Mouse (Mus musculus) kidney, postnatal 10 days (tissue): ENCODE measurements around the gene Sirt2.

ENCODE experiments used
- DNase-seq: peaks from one replicate; pipeline ENCODE4 v3.0.0; 2021; ENCODE audit warnings: mixed read lengths

The Sirt2 gene

DNA sequence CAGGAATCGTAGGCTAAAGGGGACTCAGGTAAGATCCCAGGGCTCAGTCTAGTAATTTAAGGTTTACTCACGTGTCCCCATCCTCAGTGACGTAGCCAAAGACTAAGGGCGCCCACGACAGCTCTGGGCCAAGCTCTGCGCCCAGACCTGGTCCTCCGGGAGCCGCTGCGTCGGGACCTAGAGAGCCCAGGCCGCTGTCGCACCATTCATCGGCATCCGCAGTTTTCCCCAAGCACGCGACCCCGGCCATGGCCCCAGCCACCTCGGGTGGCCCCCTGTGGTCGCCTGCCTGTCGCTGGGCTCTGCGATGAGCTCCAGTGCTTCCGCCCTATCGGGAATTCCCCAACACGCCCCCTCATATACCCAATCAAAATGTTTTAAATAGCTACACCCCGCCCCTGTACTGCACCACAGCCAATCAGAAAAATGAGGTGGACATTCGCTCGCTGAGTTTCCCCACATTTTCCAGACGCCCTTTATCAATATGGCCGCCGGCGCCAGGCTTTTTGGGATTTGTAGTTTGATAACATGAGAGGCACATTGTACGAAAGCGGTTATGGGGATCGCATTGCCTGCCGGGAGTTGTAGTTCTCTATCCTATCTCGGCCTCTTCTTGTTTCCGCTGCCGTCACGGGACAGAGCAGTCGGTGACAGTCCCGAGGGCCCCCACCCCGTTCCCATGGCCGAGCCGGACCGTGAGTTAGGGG is at the start of gene Sirt2:
Gene Sirt2 (plus strand): TSS at position 563 of the 707 bp plus-strand sequence.
- peak; percentile 97 for DNase-seq

- DNase-seq: no peak
These were observed 48.8 kb upstream of the Sirt2 start for GRCm38 (mm10) chr7:28717726-28718125.

DNA sequence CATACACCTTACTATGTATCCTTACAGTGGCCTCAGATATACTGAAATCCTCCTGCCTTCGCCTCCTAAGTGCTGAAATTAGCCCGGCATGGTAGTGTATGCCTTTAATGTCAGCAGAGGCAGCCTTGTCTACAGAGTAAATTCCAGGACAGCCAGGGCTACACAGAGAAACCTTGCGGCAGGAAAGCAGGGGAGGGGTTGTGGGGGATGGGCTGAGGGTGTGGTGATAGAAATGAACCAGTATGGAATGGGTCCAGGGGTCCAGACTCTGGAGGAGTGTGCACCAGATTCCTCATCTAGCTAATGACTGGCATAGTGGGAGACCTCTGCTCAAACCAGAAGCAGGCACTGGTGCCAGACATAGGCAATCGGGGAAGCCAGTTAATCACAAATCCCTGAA is 47.4 kb upstream of the Sirt2 start:
- DNase-seq: no peak

GRCm38 (mm10) chr7:28719650-28720049 is 46.9 kb upstream of the Sirt2 start:
- DNase-seq: no peak

- DNase-seq: no peak
These were observed 45.6 kb upstream of the Sirt2 start for GRCm38 (mm10) chr7:28720753-28721537.

DNA sequence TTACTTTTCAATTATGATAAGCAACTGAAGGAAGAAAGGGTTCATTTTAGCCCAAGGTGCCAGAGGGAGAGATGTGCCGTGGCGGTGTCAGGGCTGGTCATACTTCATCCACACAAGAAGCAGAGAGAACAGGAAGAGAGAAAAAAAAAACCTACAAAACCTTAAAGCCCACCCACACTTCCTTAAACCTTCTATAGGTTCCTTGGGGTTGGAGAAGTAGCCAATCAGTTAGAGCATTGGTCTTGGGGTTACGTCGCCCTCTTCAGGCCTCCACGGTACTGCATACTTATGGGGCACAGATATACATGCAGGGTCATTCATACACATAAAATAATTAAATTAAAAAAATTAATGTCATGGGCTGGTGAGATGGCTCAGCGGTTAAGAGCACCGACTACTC is 44.5 kb upstream of the Sirt2 start:
- DNase-seq: no peak

- DNase-seq: no peak
These were observed 41.9 kb upstream of the Sirt2 start for GRCm38 (mm10) chr7:28724613-28725012.

DNA sequence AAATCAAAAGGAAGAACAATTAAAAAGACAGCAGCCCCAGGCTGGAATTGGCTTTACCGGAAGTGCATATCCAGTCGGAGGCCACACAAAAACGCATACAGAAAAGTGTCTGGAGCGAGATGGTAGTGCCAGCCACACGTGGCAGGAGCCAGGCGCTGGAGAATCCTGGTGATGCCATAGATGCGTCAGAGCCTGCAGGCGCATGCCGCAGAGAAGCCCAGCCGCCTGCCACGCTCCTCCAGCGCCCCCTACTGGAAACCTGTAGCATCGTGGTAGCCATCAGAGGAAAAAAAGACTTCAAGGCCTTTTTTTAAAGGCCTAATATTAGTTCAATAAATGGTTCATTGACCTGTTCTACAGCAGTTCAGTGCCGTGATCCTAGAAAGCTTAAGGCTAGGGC is 39.9 kb upstream of the Sirt2 start:
- peak; percentile 85 for DNase-seq

GRCm38 (mm10) chr7:28727649-28728340 is 38.7 kb upstream of the Sirt2 start:
- DNase-seq: no peak

DNA sequence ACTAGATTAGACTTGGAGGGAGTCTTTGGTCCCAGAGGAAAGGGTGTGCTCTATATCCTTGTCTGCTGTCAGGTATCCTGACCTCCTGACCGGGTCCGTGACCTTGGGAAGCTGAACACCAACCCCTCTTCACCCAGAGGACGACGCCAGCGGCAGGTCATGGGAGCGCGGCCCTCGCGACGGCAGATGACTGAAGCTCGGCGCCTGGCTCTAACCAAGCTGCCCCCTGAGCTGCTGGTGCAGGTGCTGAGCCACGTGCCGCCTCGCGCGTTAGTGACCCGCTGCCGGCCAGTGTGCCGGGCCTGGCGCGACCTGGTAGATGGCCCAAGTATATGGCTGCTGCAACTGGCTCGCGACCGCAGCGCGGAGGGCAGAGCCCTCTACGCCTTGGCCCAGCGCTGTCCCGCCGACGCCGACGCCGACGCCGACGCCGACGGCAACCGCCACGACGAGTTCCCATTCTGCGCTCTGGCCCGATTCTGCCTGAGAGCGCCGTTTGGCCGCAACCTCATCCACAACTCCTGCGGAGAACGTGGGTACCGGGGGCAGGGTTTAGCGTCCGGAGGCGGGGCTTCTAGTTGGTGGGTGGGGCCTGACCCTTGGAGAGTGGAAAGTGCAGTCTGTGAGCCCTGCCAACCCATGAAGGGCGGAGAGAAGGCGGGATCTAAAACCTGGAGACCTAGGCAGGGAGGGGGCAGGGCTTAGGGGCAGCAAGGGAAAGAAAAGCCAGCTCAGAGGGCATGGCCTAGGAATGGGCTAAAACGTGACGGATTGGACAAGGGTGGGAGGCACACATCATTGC is 34.0 kb upstream of the Sirt2 start:
- peak; percentile 89 for DNase-seq

- no peak for DNase-seq
These were observed 33.3 kb upstream of the Sirt2 start for GRCm38 (mm10) chr7:28733211-28733610.

DNA sequence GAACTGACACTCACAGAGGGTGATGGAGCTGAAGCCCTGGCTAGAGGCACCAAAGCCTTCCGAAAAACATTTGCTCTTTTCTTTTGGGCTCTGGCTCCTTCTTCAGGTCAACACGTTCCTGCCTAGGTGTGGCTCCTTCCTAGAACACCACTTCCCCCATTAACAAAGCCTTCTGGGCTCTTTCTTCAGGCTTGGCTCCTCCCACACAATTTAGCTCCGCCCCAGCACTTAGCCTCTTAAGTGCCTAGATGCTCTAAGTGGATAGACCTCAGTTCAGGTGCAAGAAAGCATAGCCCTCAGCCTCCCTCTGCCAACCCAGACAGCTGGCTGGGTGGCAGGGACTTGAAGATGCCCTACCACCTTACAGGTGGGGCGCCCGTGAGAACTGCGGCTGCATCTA is 30.8 kb upstream of the Sirt2 start:
- DNase-seq: no peak

- DNase-seq: no peak
These were observed 26.7 kb upstream of the Sirt2 start for GRCm38 (mm10) chr7:28739829-28740228.

DNA sequence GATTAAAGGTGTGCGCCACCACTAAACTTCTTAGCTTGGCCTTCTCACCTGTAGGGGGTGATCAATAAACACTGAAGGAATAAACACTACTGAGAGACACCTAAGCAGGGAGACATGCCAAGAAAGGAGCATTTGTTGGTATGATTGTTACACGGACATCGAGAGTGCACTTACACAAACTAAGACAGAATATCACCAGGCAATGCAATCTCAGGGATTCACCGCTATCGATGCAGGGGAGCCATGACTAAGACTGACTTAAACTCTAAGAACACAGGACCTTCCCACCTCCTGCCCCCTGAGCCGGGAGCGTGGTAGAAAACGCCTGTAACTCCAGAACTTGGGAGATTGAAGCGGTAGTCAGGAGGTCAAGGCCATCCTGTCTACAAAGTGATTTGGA is 25.6 kb upstream of the Sirt2 start:
- no peak for DNase-seq

- DNase-seq: no peak
These were observed 25.2 kb upstream of the Sirt2 start for GRCm38 (mm10) chr7:28741368-28741708.

- peak; percentile 95 for DNase-seq
These were observed 24.7 kb upstream of the Sirt2 start, which contains the start of the genes Mrps12 and Sars2 for GRCm38 (mm10) chr7:28741709-28742438. Gene Mrps12 (minus strand): TSS chr7:28741820. Gene Sars2 (plus strand): TSS chr7:28741992.

GRCm38 (mm10) chr7:28749935-28750334 is 16.6 kb upstream of the Sirt2 start:
- no peak for DNase-seq

GRCm38 (mm10) chr7:28756079-28756478 is 10.5 kb upstream of the Sirt2 start, which contains the start of gene Ccer2:
Gene Ccer2 (plus strand): TSS chr7:28756174.
- DNase-seq: no peak

- DNase-seq: no peak
These were observed 7.9 kb upstream of the Sirt2 start for GRCm38 (mm10) chr7:28758623-28759022.

DNA sequence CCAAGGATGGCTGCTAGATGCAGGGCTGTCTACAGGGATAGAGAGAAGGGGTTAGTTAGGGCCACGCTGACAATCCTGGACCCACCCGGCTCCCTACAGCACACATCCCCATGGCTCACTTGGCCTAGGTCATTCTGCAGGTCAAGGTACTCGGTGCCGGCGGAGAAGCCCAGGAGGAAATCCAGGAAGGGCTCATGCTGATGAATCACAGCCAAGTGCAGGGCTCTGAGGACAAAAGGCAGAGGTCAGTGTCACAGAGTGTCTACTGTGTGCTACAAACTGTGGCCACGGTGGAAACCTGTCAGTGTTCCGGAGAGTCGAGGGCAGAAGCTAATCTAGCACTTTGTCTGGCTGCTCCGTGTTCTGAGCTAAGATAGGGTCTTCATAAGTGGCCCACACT is 4.6 kb upstream of the Sirt2 start:
- DNase-seq: no peak

DNA sequence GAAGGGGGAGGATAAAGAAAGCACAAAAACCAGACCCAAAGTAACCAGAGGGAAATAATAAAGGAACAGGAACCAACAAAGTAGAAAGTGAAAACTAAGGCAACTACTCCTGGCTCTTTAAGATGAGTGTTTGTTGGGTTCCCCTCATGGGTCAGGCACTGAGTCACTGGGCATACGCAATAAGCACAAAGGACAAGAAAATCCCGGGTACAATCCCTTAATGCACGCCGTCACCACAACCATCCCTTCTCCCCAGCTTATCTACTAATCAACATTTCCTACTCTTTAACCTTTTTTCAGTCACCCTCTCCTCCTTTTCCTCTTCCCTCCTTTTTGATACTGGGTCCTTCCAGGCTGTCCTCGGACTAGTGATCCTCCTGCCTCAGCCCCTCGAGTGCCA is 1.3 kb upstream of the Sirt2 start:
- DNase-seq: no peak

DNA sequence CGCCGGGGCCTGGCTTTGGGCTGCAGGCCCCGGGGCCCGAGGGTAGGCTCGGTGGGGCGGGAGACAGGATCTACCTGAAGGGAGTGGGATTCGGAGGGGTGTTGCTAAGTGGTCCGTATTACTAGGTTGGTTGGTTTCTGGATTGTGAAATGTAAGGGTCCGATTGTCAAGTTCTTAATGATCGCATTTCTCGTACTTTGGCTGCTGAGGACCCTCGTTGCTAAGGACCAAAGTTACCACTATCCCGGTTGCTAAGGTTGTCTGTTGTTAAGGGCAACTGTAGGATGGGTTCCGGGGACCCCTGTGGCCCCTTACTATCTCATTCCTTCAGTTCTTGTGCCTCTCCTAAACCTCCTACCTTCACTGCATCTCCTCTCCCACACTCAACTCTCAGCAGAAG is 375 bp downstream of the Sirt2 start:
- no peak for DNase-seq
